Mouse (Mus musculus) lung, adult 2 months (tissue): ENCODE data around the gene Tmcc1.

Experiments used
- CTCF ChIP-seq: fragments of 200-500 bp; IDR thresholded peaks from 2 replicates; pipeline ENCODE4 v1.5.1; 2011; ENCODE audit warnings: mild to moderate bottlenecking, low read length, control low read depth; ENCODE audit not compliant: insufficient read depth
- POLR2A ChIP-seq: fragments of 200-500 bp; IDR thresholded peaks from 2 replicates; pipeline ENCODE4 v1.6.1; 2011; ENCODE audit warnings: low read depth, mild to moderate bottlenecking, control low read depth, low read length, borderline replicate concordance; ENCODE audit errors: extremely low read depth

GRCm38 (mm10) chr6:116005275-116005958 is 187.9 kb downstream of the Tmcc1 start:
- TF ChIP-seq CTCF, result no peak
- no peak for TF ChIP-seq POLR2A
